Mouse (Mus musculus): ENCODE data around the gene Cbfa2t3.

Cbfa2t3 gene

DNA sequence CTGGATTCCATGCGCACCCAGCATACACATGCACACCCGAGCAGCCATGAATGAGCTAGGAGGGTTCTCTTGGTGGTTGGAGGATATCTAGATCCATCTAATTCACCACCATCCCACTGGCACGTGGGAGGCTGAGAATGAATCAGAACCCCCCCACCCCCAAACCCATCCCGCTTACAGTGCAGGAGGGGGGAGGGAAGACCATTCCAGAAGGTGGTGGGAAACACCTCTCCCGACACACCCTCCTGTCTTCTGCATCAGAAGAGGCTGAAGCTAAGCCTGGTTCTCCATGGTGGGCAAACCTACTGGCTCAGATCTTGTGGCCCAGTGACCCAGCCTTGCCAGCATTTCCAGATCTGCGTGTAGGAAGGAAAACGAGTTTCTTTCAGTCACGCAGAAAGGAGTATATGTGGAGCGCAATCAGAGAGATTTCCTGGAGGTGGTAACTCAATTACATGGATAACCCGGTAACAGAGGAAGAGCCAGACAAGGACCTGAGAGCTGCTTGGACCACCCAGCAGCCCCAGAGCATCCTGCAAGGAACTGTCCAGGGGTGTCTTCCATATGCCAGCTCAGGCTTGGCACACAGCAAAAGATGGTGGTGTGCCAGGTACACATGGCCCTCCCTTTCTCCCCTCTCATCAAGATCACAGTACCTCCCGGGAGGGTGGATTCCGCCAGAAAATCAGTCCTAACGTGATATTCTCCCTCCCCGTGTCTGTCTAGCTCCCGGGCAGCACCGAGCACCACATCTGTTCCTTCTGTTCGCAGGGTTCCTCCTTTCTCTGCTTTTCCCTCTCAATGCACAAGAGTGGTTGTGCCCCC lies 23.1 kb downstream of the Cbfa2t3 start:
- in situ Hi-C loops (cut with MboI; ENCODE audit: low pct_unique_long_range_greater_than_20kb in 1 of 2, low sequenced_read_pairs in 2 of 2, unreplicated experiment in 1 of 2): no loop called here

DNA sequence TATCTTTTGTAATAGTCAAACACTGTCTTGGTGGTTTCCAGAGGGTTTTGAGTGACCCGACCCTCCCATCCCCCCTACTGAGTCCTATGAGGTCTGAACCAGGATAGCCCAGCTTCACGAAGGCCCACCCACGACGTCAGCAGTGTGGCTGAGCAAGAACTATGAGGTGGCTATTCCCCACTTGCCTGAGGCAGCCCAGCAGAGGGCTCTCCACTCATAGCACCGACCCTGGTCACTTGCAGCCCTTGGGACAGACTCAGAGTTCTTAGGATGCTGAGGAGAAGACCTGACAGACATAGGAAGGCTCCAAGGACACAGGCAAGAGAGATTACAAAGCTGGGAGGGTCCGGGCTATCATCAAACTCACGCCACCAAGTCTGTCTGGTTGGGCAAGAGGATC lies 23.9 kb downstream of the Cbfa2t3 start:
- in situ Hi-C loops (cut with MboI; ENCODE audit: low pct_unique_long_range_greater_than_20kb in 1 of 2, low sequenced_read_pairs in 2 of 2, unreplicated experiment in 1 of 2): no loop called here

- in situ Hi-C loops (cut with MboI; ENCODE audit: low pct_unique_long_range_greater_than_20kb in 1 of 2, low sequenced_read_pairs in 2 of 2, unreplicated experiment in 1 of 2): no loop called here
Observed at GRCm38 (mm10) chr8:122673989-122674388, 24.9 kb downstream of the Cbfa2t3 start.

- in situ Hi-C loops (cut with MboI; ENCODE audit: low pct_unique_long_range_greater_than_20kb in 1 of 2, low sequenced_read_pairs in 2 of 2, unreplicated experiment in 1 of 2): no loop called here
Observed at GRCm38 (mm10) chr8:122671894-122672293, 27.0 kb downstream of the Cbfa2t3 start.

GRCm38 (mm10) chr8:122670718-122671117 lies 28.2 kb downstream of the Cbfa2t3 start:
- in situ Hi-C loops (cut with MboI; ENCODE audit: low pct_unique_long_range_greater_than_20kb in 1 of 2, low sequenced_read_pairs in 2 of 2, unreplicated experiment in 1 of 2): no loop called here

DNA sequence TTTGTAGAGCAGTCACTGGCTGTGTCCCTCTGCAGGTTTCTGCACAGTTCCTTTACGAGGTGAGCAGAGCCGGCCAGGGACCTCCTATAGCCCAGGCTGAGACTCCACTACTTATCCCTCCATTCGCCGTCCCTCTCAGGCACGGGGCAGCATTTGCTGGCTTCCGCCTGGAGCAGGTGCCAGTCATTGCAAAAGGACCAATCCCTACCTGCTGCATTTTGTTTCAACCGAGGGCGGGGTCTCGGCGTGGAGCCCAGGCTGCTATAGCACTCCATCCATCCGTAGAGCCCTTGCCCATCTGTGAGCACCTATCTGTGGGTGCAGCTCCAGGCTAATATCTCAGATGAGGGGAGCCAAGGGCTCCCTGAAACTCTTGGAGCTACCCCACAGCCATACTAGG lies 28.9 kb downstream of the Cbfa2t3 start:
- in situ Hi-C loops (cut with MboI; ENCODE audit: low pct_unique_long_range_greater_than_20kb in 1 of 2, low sequenced_read_pairs in 2 of 2, unreplicated experiment in 1 of 2): no loop called here

DNA sequence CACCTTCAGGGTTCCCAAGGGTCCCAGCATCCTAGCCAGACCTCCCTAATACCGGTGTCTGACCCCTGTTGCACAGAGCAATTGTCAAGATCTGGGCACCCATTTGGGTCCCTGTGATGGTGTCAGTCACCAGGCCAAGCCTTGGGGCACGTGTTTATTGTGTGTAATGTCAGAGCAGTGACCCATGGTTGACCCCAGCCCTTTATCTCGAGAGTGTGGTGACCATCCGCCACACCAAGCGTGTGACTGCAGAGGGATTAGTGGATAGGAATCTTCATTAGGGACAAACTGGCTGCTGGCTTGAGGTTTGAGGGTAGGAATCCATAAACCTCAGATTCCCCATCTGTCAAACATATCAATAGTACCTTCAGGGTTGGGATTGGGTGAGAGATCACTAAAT lies 29.5 kb downstream of the Cbfa2t3 start:
- in situ Hi-C loops (cut with MboI; ENCODE audit: low pct_unique_long_range_greater_than_20kb in 1 of 2, low sequenced_read_pairs in 2 of 2, unreplicated experiment in 1 of 2): no loop called here

DNA sequence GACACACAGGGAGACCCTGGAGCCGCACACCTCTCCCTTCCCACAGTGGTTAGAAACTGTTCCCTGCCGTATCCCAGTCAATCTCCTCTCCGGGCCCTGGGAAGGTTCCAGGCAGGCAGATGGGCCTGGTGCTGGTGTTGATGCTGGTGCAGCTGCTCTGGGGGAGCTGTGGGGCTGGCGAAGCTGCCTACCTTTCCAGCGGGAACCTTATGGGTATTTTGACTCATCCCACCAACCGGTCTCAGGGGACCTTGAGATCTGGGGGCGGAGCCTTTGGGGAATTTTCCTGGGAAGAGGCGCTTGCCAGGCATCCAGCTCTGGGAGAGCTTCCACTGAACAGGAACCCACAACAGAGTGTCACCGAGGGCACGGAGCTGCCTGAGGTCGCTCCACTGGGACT lies 31.1 kb downstream of the Cbfa2t3 start:
- in situ Hi-C loops (cut with MboI; ENCODE audit: low pct_unique_long_range_greater_than_20kb in 1 of 2, low sequenced_read_pairs in 2 of 2, unreplicated experiment in 1 of 2): no loop called here

DNA sequence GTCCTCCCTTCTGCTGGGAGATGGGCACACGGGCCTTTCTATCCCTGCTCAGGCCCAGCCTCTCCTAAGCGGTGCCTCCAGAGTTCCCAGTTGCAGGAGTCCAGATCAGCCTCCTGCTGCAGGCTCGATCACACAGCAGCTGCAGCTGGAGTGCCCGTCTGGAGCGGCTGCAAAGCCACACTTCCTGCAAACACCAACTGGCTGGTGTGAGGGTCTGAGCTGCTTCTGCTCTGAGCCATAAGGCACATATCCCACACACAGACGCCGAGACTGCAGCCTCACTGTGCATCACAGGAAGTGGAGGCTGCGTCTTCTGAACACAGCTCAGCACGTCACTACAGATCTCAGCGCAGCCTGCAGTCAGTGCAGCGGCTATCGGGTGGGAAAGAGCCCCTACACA lies 32.1 kb downstream of the Cbfa2t3 start:
- in situ Hi-C loops (cut with MboI; ENCODE audit: low pct_unique_long_range_greater_than_20kb in 1 of 2, low sequenced_read_pairs in 2 of 2, unreplicated experiment in 1 of 2): no loop called here

DNA sequence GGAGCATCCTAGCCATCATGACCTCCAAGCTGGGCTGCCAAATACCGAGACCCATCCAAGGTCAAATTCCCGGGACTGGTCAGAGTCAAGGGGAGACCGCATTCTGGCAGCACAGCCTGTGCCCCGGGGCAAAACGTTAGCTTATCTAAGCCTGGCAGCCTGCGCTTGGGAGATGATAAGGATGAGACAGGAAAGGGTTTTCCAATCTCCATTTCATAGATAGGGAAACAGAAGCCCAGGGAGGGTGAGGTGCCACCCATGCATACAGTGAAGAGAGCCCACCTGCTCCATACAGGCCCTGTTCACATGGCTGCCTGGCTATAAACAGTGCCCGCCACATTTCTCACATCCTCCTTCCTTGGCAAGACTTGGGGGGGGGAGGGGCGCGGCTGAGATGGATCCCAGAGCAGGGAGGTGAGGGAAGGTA lies 32.6 kb downstream of the Cbfa2t3 start:
- in situ Hi-C loops (cut with MboI; ENCODE audit: low pct_unique_long_range_greater_than_20kb in 1 of 2, low sequenced_read_pairs in 2 of 2, unreplicated experiment in 1 of 2): no loop called here

GRCm38 (mm10) chr8:122665667-122666316 lies 33.1 kb downstream of the Cbfa2t3 start:
- in situ Hi-C loops (cut with MboI; ENCODE audit: low pct_unique_long_range_greater_than_20kb in 1 of 2, low sequenced_read_pairs in 2 of 2, unreplicated experiment in 1 of 2): no loop called here

DNA sequence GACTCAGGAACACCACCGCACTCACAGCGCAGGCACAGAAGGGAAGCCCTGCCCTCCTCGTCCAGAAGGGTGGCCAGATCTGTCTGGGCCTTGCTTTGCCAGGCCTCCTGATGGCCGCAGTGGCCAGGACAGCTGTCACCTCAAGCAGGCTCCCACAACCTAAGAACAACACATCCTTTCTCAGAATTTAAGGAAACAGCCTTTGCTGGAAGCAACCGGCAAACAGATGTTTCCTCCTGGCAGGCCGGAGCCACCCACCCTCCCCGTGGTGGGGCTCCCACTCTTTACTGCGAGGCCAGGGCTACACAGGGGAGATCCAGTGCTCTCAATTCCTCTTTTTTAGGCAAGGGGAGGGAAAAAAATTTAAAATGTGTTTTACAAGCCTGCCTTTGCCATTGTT lies 33.7 kb downstream of the Cbfa2t3 start:
- in situ Hi-C loops (cut with MboI; ENCODE audit: low pct_unique_long_range_greater_than_20kb in 1 of 2, low sequenced_read_pairs in 2 of 2, unreplicated experiment in 1 of 2): no loop called here

DNA sequence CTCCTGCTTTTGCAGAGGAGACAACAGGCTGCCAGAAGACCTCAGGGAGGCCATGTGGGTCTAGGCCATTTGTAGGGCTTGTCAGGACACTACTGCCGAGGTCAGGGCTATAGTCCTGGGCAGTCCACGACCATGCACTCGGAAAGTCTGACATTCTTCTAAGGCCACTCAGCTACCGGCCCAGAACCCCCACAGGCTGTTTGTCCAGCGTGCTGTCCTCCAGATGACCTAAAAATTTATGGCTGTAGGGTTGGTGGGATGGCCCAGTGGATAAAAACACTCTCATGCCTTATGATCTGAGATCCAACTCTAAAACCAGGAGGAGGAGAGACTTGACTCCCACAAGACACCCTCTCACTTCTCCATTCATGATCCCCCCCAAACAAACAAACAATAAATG lies 35.2 kb downstream of the Cbfa2t3 start:
- in situ Hi-C loops (cut with MboI; ENCODE audit: low pct_unique_long_range_greater_than_20kb in 1 of 2, low sequenced_read_pairs in 2 of 2, unreplicated experiment in 1 of 2): no loop called here

DNA sequence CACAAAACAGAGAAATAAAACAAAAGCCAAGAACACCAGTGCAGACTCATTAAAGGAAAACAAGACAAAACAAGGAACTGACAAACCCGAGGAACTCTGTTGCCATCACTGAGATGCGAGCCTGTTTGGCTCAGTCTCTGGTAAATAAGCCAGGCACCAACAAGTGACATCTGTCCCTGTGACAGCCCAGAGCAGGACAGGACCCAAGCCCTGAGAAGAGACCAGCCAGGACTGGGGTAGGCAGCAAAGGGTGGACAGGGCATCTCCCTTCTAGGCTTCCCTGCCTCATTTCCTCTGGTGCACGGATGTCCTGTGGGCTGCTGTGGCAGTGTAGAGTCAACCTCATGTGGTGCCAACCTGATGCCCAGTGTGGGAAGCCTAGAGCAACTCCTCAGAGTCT lies 35.8 kb downstream of the Cbfa2t3 start:
- in situ Hi-C loops (cut with MboI; ENCODE audit: low pct_unique_long_range_greater_than_20kb in 1 of 2, low sequenced_read_pairs in 2 of 2, unreplicated experiment in 1 of 2): no loop called here

GRCm38 (mm10) chr8:122661894-122662293 lies 37.0 kb downstream of the Cbfa2t3 start:
- in situ Hi-C loops (cut with MboI; ENCODE audit: low pct_unique_long_range_greater_than_20kb in 1 of 2, low sequenced_read_pairs in 2 of 2, unreplicated experiment in 1 of 2): no loop called here

GRCm38 (mm10) chr8:122661138-122661537 lies 37.8 kb downstream of the Cbfa2t3 start:
- in situ Hi-C loops (cut with MboI; ENCODE audit: low pct_unique_long_range_greater_than_20kb in 1 of 2, low sequenced_read_pairs in 2 of 2, unreplicated experiment in 1 of 2): no loop called here

GRCm38 (mm10) chr8:122660022-122660421 lies 38.9 kb downstream of the Cbfa2t3 start:
- in situ Hi-C loops (cut with MboI; ENCODE audit: low pct_unique_long_range_greater_than_20kb in 1 of 2, low sequenced_read_pairs in 2 of 2, unreplicated experiment in 1 of 2): no loop called here

GRCm38 (mm10) chr8:122658807-122659160 lies 40.1 kb downstream of the Cbfa2t3 start:
- in situ Hi-C loops (cut with MboI; ENCODE audit: low pct_unique_long_range_greater_than_20kb in 1 of 2, low sequenced_read_pairs in 2 of 2, unreplicated experiment in 1 of 2): no loop called here

GRCm38 (mm10) chr8:122658149-122658806 lies 40.6 kb downstream of the Cbfa2t3 start:
- in situ Hi-C loops (cut with MboI; ENCODE audit: low pct_unique_long_range_greater_than_20kb in 1 of 2, low sequenced_read_pairs in 2 of 2, unreplicated experiment in 1 of 2): no loop called here
